Mouse (Mus musculus) MEL (cell line): Measurements from ENCODE around the gene 1700022I11Rik. TPM values are rescaled to one million over a fixed set of nuclear protein-coding genes. Genes with fewer than 3 reads are reported as not detected.

Experiments
- DNase-seq: peaks from one replicate; pipeline ENCODE4 v3.0.0; 2011; ENCODE audit warnings: low read depth, low spot score
- H3K27ac ChIP-seq: 2 replicates; pipeline ENCODE4 v1.5.1; 2012; ENCODE audit warnings: low read depth, mild to moderate bottlenecking, control low read depth, low read length, moderate library complexity; ENCODE audit not compliant: control insufficient read depth
- H3K27me3 ChIP-seq, 2 experiments: fragments of 150-350 bp in 1 of 2; sonication (generic) in 1 of 2; 2 replicates each; pipeline ENCODE4 v1.6.1; 2012; ENCODE audit warnings: low read length in 2 of 2, mild to moderate bottlenecking in 2 of 2, improper control_type of control experiment in 1 of 2, moderate library complexity in 1 of 2; ENCODE audit not compliant: insufficient read depth in 2 of 2, control insufficient read depth in 1 of 2
- H3K36me3 ChIP-seq, 2 experiments: 2 replicates each; pipeline ENCODE4 v1.6.1; 2012 to 2014; ENCODE audit warnings: low read length in 2 of 2, improper control_type of control experiment in 1 of 2, inconsistent platforms in 1 of 2, mild to moderate bottlenecking in 1 of 2; ENCODE audit not compliant: insufficient read depth in 2 of 2, control insufficient read depth in 1 of 2
- H3K4me1 ChIP-seq, 2 experiments: fragments of 150-350 bp in 1 of 2; sonication (generic) in 1 of 2; 2 replicates each; pipeline ENCODE4 v1.6.1; 2012; ENCODE audit warnings: low read length in 2 of 2, improper control_type of control experiment in 1 of 2, mild to moderate bottlenecking in 1 of 2; ENCODE audit not compliant: insufficient read depth in 2 of 2, control insufficient read depth in 1 of 2
- H3K4me3 ChIP-seq, 2 experiments: fragments of 150-350 bp in 1 of 2; sonication (generic) in 1 of 2; 2 replicates each; pipeline ENCODE4 v1.5.1; 2012; ENCODE audit warnings: low read depth in 2 of 2, low read length in 2 of 2, mild to moderate bottlenecking in 2 of 2, moderate library complexity in 2 of 2, control low read depth in 1 of 2, improper control_type of control experiment in 1 of 2; ENCODE audit not compliant: control insufficient read depth in 1 of 2, insufficient read depth in 1 of 2
- H3K79me2 ChIP-seq: 2 replicates; pipeline ENCODE4 v1.6.1; 2012; ENCODE audit warnings: mild to moderate bottlenecking, low read length, moderate library complexity; ENCODE audit not compliant: control insufficient read depth, poor library complexity, insufficient read depth
- H3K9ac ChIP-seq: 2 replicates; pipeline ENCODE4 v1.6.1; 2012; ENCODE audit warnings: low read depth, mild to moderate bottlenecking, control low read depth, low read length, moderate library complexity; ENCODE audit not compliant: control insufficient read depth, poor library complexity, severe bottlenecking
- H3K9me3 ChIP-seq: fragments of 150-350 bp; sonication (generic); replicated peaks from 2 replicates; pipeline ENCODE4 v1.6.1; 2012; ENCODE audit warnings: mild to moderate bottlenecking, low read length, improper control_type of control experiment, moderate library complexity; ENCODE audit not compliant: insufficient read depth
- CHD2 ChIP-seq: IDR thresholded peaks from 2 replicates; pipeline ENCODE4 v1.6.1; 2011; ENCODE audit warnings: low read length, improper control_type of control experiment
- CTCF ChIP-seq, 3 experiments: IDR thresholded peaks in 2 of 3; conservative IDR thresholded peaks in 1 of 3; 2 replicates each; pipeline ENCODE4 v1.5.1; 2011 to 2012; ENCODE audit warnings: low read length in 3 of 3, low read depth in 2 of 3, mild to moderate bottlenecking in 2 of 3, improper control_type of control experiment in 1 of 3, inconsistent platforms in 1 of 3, mixed read lengths in 1 of 3, moderate library complexity in 1 of 3; ENCODE audit not compliant: control insufficient read depth in 1 of 3, insufficient read depth in 1 of 3, poor library complexity in 1 of 3, severe bottlenecking in 1 of 3
- E2F4 ChIP-seq: IDR thresholded peaks from 2 replicates; pipeline ENCODE4 v1.6.1; 2011; ENCODE audit warnings: low read depth, low read length, improper control_type of control experiment, borderline replicate concordance
- EP300 ChIP-seq, 2 experiments: IDR thresholded peaks; 2 replicates each; pipeline ENCODE4 v1.6.1; 2011; ENCODE audit warnings: improper control_type of control experiment in 2 of 2, low read length in 2 of 2, low read depth in 1 of 2, mild to moderate bottlenecking in 1 of 2
- GATA1 ChIP-seq: IDR thresholded peaks from 2 replicates; pipeline ENCODE4 v1.6.1; 2011; ENCODE audit warnings: low read depth, low read length, improper control_type of control experiment
- MAFK ChIP-seq: IDR thresholded peaks from 2 replicates; pipeline ENCODE4 v1.6.1; 2011; ENCODE audit warnings: low read depth, mild to moderate bottlenecking, low read length, improper control_type of control experiment, borderline replicate concordance
- MAZ ChIP-seq: IDR thresholded peaks from 2 replicates; pipeline ENCODE4 v1.6.1; 2012; ENCODE audit warnings: low read depth, mild to moderate bottlenecking, inconsistent platforms, low read length, improper control_type of control experiment
- MEF2A ChIP-seq: IDR thresholded peaks from 2 replicates; pipeline ENCODE4 v1.6.1; 2014; ENCODE audit warnings: low read depth, mild to moderate bottlenecking, inconsistent platforms, low read length, improper control_type of control experiment; ENCODE audit not compliant: poor library complexity, insufficient replicate concordance, severe bottlenecking; ENCODE audit errors: extremely low read depth
- MYC ChIP-seq: IDR thresholded peaks from 2 replicates; pipeline ENCODE4 v1.6.1; 2011; ENCODE audit warnings: low read depth, mild to moderate bottlenecking, low read length, improper control_type of control experiment, moderate library complexity
- POLR2A ChIP-seq, 2 experiments: IDR thresholded peaks; 2 replicates each; pipeline ENCODE4 v1.6.1; 2011 to 2012; ENCODE audit warnings: low read length in 2 of 2, mild to moderate bottlenecking in 2 of 2, control low read depth in 1 of 2, improper control_type of control experiment in 1 of 2, low read depth in 1 of 2, moderate library complexity in 1 of 2; ENCODE audit not compliant: control insufficient read depth in 1 of 2, insufficient read depth in 1 of 2, poor library complexity in 1 of 2
- TAL1 ChIP-seq: IDR thresholded peaks from 2 replicates; pipeline ENCODE4 v1.6.1; 2012; ENCODE audit warnings: mild to moderate bottlenecking, inconsistent platforms, low read length, moderate library complexity, mixed read lengths
- TBP ChIP-seq: IDR thresholded peaks from 2 replicates; pipeline ENCODE4 v1.8.0; 2011; ENCODE audit warnings: low read depth, low read length, improper control_type of control experiment
- USF1 ChIP-seq: IDR thresholded peaks from 2 replicates; pipeline ENCODE4 v1.6.1; 2014; ENCODE audit warnings: low read depth, mild to moderate bottlenecking, inconsistent platforms, low read length, improper control_type of control experiment, moderate library complexity
- USF2 ChIP-seq, 2 experiments: IDR thresholded peaks; 2 replicates each; pipeline ENCODE4 v1.6.1; 2011 to 2012; ENCODE audit warnings: improper control_type of control experiment in 2 of 2, low read length in 2 of 2, borderline replicate concordance in 1 of 2, inconsistent platforms in 1 of 2, low read depth in 1 of 2, mild to moderate bottlenecking in 1 of 2; ENCODE audit not compliant: insufficient read depth in 1 of 2
- ZKSCAN1 ChIP-seq: IDR thresholded peaks from 2 replicates; pipeline ENCODE4 v1.6.1; 2012; ENCODE audit warnings: low read depth, mild to moderate bottlenecking, inconsistent platforms, low read length, improper control_type of control experiment, moderate library complexity
- polyA plus RNA-seq, 2 experiments: library from polyadenylated mRNA; stranded (reverse) in 1 of 2; unstranded in 1 of 2; fragments of >175 nt in 1 of 2; fragments of >200 nt in 1 of 2; gene quantifications; 2 replicates each; pipeline versions ENCODE4 v1.2.1 to v1.2.4; 2012; ENCODE audit warnings: low replicate concordance in 2 of 2, low read depth in 1 of 2; ENCODE audit not compliant: insufficient read length in 2 of 2, insufficient read depth in 1 of 2, missing spikeins in 1 of 2
- total RNA-seq: library from RNA; depleted of rRNA; stranded (reverse); fragments of 300-350 nt; gene quantifications from 2 replicates; pipeline ENCODE4 v1.2.3, GENCODE M21; 2012

Gene 1700022I11Rik
- total and polyA plus RNA-seq, 3 experiments, result 0.39 to 0.54 TPM; not detected in 1

- peak; percentile 34 for DNase-seq
- Histone ChIP-seq H3K36me3 (peaks cover 0 to 4% of the 10 kb centered on the region in 2 experiments; a peak in 2 of 4 replicates), H3K9me3 (no peaks in the 10 kb centered on the region), H3K4me1 (peaks cover 0 to 4% of the 10 kb centered on the region in 2 experiments; a peak in 1 of 4 replicates), H3K4me3 (no peak overlapping the region), H3K27ac (no peak overlapping the region), H3K27me3 (no peaks in the 10 kb centered on the region), H3K79me2 (no peaks in the 10 kb centered on the region), H3K9ac (no peak overlapping the region)
- TF ChIP-seq POLR2A (IDR thresholded peaks at IDR 0.05; ENCODE audit: control insufficient read depth in 1 of 2, insufficient read depth in 1 of 2, low read depth in 1 of 2, low read length in 2 of 2, poor library complexity in 1 of 2), result no peak
- TF ChIP-seq MAFK, result no peak
Observed at GRCm38 (mm10) chr4:42958942-42959341, 10.5 kb upstream of the 1700022I11Rik start.

DNA sequence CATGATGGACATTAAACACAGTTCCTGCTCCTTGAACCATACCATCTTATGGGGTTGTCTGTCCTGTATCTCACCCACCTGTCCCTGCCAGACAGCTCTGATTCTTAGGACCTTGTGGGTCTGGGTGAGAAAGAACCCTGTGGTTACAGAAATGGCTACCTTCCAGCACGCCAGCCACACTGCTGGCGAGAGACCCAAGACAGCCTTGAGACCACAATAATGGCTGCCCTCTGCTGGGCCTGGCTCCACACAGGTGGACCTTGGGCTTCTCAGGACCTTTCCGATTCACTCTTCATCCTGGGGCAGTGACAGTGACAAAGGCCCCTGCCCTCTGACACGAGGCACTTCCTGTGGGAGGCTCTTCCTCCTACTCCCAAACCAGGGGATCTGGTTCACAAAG, 10.0 kb upstream of the 1700022I11Rik start:
- TF ChIP-seq EP300 (IDR thresholded peaks at IDR 0.05; ENCODE audit: low read depth in 1 of 2, low read length in 2 of 2) (no peak), USF2 (IDR thresholded peaks at IDR 0.05; ENCODE audit: borderline replicate concordance in 1 of 2, insufficient read depth in 1 of 2, low read depth in 1 of 2, low read length in 2 of 2) (no peak), MAFK (no peak), USF1 (no peak), TAL1 (no peak), TBP (no peak), MAZ (no peak), ZKSCAN1 (no peak), E2F4 (no peak), POLR2A (IDR thresholded peaks at IDR 0.05; ENCODE audit: control insufficient read depth in 1 of 2, insufficient read depth in 1 of 2, low read depth in 1 of 2, low read length in 2 of 2, poor library complexity in 1 of 2) (no peak), GATA1 (no peak), CTCF (IDR thresholded peaks at IDR 0.05 in 2 of 3, conservative IDR thresholded peaks at IDR 0.05 in 1 of 3; ENCODE audit: control insufficient read depth in 1 of 3, insufficient read depth in 1 of 3, low read depth in 2 of 3, low read length in 3 of 3, poor library complexity in 1 of 3, severe bottlenecking in 1 of 3) (no peak), MEF2A (no peak), CHD2 (no peak), MYC (no peak)
- Histone ChIP-seq H3K4me3 (no peak overlapping the region), H3K27me3 (no peaks in the 10 kb centered on the region), H3K4me1 (peaks cover 0 to 4% of the 10 kb centered on the region in 2 experiments; a peak in 1 of 4 replicates), H3K9me3 (no peaks in the 10 kb centered on the region), H3K36me3 (peaks cover 0 to 4% of the 10 kb centered on the region in 2 experiments; a peak in 2 of 4 replicates), H3K9ac (no peak overlapping the region), H3K79me2 (no peaks in the 10 kb centered on the region), H3K27ac (no peak overlapping the region)
- DNase-seq, result no peak
